Mouse (Mus musculus): ENCODE measurements around the gene Mob1b.

Mob1b gene

GRCm38 (mm10) chr5:88720116-88721002, at the start of gene Mob1b:
TSS of gene Mob1b (plus strand) at chr5:88720855.
- DNase-seq = peak; percentile 100

GRCm38 (mm10) chr5:88674703-88675442, 45.8 kb upstream of the Mob1b start:
- peak; percentile 31 to 51 for DNase-seq

- peak; percentile 96 for DNase-seq
Observed at GRCm38 (mm10) chr5:88675443-88676387, 44.9 kb upstream of the Mob1b start, which contains the start of gene Grsf1. TSS of gene Grsf1 (minus strand) at chr5:88676171.

GRCm38 (mm10) chr5:88678929-88679328, 41.7 kb upstream of the Mob1b start:
- DNase-seq = no peak

GRCm38 (mm10) chr5:88679341-88679740, 41.3 kb upstream of the Mob1b start:
- no peak for DNase-seq

- DNase-seq = no peak
Observed at GRCm38 (mm10) chr5:88680567-88680966, 40.1 kb upstream of the Mob1b start.

- no peak for DNase-seq
Observed at GRCm38 (mm10) chr5:88683706-88684105, 36.9 kb upstream of the Mob1b start.

- DNase-seq = no peak
Observed at GRCm38 (mm10) chr5:88684226-88684625, 36.4 kb upstream of the Mob1b start.

- no peak for DNase-seq
Observed at GRCm38 (mm10) chr5:88685306-88685705, 35.3 kb upstream of the Mob1b start.

GRCm38 (mm10) chr5:88685745-88686299, 34.8 kb upstream of the Mob1b start:
- no peak for DNase-seq

- no peak for DNase-seq
Observed at GRCm38 (mm10) chr5:88687996-88688406, 32.7 kb upstream of the Mob1b start.

- no peak for DNase-seq
Observed at GRCm38 (mm10) chr5:88688583-88689187, 32.0 kb upstream of the Mob1b start.

GRCm38 (mm10) chr5:88689279-88689938, 31.2 kb upstream of the Mob1b start:
- DNase-seq = peak; percentile 21 to 42

- no peak for DNase-seq
Observed at GRCm38 (mm10) chr5:88690681-88691505, 29.8 kb upstream of the Mob1b start.

- no peak for DNase-seq
Observed at GRCm38 (mm10) chr5:88691506-88692095, 29.1 kb upstream of the Mob1b start.

GRCm38 (mm10) chr5:88692586-88692985, 28.1 kb upstream of the Mob1b start:
- no peak for DNase-seq

GRCm38 (mm10) chr5:88693057-88693456, 27.6 kb upstream of the Mob1b start:
- DNase-seq = no peak

GRCm38 (mm10) chr5:88697291-88697690, 23.4 kb upstream of the Mob1b start:
- no peak for DNase-seq

GRCm38 (mm10) chr5:88699251-88699913, 21.3 kb upstream of the Mob1b start:
- no peak for DNase-seq

All from cerebellum, postnatal 14 days (tissue).